Mouse (Mus musculus) urinary bladder, postnatal 10 days (tissue): ENCODE data around the gene Adcy5.

Experiments used
- DNase-seq: peaks from one replicate; pipeline ENCODE4 v3.0.0; 2022; ENCODE audit warnings: low spot score

Gene Adcy5

GRCm38 (mm10) chr16:35154641-35155390 is at the start of gene Adcy5:
Gene Adcy5 (plus strand): TSS chr16:35154877.
- DNase-seq, result no peak

- DNase-seq, result no peak
Measured at GRCm38 (mm10) chr16:35107985-35108384, 46.7 kb upstream of the Adcy5 start.

DNA sequence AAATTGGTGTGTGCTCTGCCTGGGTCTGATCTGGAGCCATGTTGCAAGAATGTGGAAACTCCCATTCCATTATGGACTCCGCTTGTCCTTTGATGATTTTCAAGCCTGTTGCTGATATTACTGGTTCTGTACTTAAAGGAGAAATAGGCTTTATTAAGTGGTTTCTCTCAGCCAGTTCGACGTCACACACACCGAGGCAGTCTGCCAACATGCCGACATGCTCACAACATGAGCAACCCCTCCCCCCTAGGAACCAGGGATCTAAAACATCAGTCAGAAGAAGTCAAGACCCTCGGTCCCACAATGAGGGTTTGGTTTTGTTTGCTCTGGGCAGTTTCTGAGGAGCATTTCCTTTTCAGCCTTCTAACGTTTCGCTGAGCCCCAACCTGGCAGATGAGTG is 45.5 kb upstream of the Adcy5 start:
- no peak for DNase-seq

GRCm38 (mm10) chr16:35109656-35110291 is 44.9 kb upstream of the Adcy5 start:
- no peak for DNase-seq

- DNase-seq, result peak; percentile 57
Measured at GRCm38 (mm10) chr16:35110410-35111142, 44.1 kb upstream of the Adcy5 start.

DNA sequence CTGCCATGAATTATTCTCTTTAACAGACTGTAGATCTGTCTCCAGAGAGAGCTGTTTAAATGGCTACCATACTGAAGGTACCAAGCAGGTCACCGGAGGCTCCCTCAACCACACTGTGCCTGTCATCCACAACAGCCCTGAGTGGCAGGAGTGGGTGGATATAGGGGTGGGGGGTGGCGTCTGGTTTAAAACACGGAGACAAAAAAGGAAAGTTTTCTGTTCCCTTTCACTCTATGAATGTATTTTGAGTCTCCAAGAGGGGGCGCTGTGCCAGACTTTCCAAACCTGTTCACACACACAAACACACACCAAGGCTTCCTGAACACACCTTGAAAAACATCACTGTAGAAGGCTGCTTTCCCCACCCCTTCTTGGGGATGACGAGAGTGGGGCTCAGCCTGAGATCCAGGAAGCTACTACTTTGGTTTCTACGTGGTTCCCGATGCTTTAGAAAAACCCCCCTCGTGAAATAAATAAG is 43.5 kb upstream of the Adcy5 start:
- DNase-seq, result no peak

- DNase-seq, result no peak
Measured at GRCm38 (mm10) chr16:35113496-35113895, 41.2 kb upstream of the Adcy5 start.

- DNase-seq, result no peak
Measured at GRCm38 (mm10) chr16:35116328-35116956, 38.2 kb upstream of the Adcy5 start.

GRCm38 (mm10) chr16:35117436-35117835 is 37.2 kb upstream of the Adcy5 start:
- no peak for DNase-seq

GRCm38 (mm10) chr16:35120603-35121002 is 34.1 kb upstream of the Adcy5 start:
- no peak for DNase-seq

GRCm38 (mm10) chr16:35127270-35127669 is 27.4 kb upstream of the Adcy5 start:
- no peak for DNase-seq

DNA sequence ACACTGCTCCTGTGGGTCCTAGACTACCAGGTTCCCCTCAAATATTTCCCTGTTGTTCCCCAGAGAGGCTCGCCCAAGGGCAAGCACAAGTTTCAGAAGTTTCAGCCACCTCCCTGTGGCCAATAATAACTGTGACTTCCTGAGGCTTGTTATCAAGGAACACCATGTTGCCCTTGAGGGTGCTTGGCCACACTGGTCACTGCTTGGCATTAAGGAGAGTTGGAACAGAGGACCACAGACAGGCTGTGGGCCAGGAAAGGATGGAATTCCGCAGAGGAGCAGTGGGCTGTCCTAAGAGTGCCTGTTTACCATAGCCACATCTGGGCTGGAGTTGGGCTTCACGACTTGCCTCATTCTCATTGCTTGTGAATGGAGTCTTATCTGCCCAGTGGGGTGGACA is 24.5 kb upstream of the Adcy5 start:
- no peak for DNase-seq

DNA sequence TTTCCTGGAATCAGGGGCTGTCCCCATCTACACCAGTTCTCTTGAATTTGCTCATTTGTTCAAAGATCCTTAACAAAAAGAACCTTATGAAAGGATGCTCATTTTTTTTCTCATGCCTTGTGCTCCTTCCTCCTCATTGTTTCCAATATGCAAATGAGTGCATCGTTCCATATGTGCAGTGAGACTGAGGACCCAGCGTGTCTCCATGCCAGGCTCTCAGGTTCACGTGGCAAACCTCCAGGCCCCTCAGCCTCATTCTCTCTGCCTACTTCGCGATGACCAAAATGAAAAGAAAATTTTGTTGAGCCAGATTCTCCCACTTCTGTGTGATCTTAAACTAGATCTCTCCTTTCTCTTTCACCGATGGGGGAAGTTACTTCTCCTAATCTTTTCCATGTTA is 15.3 kb upstream of the Adcy5 start:
- DNase-seq, result no peak

GRCm38 (mm10) chr16:35139873-35140619 is 14.6 kb upstream of the Adcy5 start:
- no peak for DNase-seq

DNA sequence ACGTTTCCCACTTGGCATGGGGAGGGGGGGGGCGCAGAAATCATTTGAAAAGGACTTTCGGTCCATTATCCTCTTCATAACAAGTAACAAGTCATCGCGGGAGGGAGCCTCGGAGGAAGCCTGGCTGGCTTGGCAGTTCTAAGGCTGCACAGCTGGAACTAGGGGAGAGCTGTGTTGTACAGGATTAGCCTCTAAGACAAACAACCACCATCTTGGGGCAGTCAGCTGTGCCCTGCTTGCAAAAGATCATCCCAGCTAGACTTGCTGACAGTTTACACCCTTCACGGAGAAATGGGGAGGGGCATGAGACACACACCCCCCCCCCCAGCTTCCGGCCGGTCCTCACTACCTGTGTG is 14.1 kb upstream of the Adcy5 start:
- DNase-seq, result no peak

- no peak for DNase-seq
Measured at GRCm38 (mm10) chr16:35141839-35142238, 12.8 kb upstream of the Adcy5 start.

GRCm38 (mm10) chr16:35146153-35146552 is 8.5 kb upstream of the Adcy5 start:
- no peak for DNase-seq

- DNase-seq, result no peak
Measured at GRCm38 (mm10) chr16:35153146-35153755, 1.4 kb upstream of the Adcy5 start.

- no peak for DNase-seq
Measured at GRCm38 (mm10) chr16:35154245-35154640, 434 bp upstream of the Adcy5 start.

DNA sequence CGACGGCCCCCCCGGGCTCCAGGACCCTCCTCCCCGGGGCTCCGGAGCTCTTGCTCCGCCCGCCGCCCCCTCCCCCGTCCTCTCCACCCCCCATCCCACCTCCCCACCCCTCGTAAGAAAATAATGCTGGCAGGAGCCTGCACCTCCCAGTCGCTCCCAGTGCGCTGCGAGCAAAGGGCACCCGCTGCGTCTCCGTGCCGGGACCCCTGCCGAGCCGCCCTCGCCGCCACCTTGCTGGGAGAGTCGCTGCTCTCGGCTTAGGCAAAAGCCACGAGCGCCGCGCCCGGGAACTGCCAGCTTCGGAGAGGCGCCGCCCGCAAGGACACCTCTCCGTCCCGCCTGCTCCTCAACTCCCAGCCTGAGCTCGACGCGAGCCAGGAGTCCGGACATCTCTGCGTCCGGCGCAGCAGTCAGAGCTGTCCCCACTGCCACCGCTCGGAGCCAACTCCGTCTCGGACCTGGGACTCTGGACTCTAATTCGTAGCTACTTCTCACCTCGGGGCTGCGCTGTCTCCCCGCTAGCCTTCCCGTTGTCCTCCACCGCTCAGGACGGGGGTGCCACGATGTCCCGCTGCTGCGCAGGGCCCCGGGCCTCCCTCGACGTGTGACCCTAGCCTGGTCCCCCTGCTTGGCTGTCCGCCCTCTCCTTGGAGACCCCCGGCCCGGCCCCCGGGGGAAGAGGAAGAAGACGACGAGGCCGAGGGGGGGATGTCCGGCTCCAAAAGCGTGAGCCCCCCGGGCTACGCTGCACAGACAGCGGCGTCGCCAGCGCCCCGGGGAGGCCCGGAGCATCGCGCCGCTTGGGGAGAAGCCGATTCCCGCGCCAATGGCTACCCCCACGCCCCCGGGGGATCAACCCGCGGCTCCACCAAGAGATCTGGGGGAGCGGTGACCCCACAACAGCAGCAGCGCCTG is 971 bp downstream of the Adcy5 start:
- no peak for DNase-seq
